Mouse (Mus musculus) inflammation-experienced regulatory T-cells, adult 16 weeks (primary cell): ENCODE results near the gene Csn2. TPM values are rescaled to one million over a fixed set of nuclear protein-coding genes. Genes with fewer than 3 reads are reported as not detected.

Experiments
- polyA plus RNA-seq: library from polyadenylated mRNA; unstranded; fragments of 100-300 nt; shearing (Covaris generic); gene quantifications from one replicate; pipeline ENCODE4 v1.2.1, GENCODE M21; 2017

Gene Csn2
- polyA plus RNA-seq = not detected

DNA sequence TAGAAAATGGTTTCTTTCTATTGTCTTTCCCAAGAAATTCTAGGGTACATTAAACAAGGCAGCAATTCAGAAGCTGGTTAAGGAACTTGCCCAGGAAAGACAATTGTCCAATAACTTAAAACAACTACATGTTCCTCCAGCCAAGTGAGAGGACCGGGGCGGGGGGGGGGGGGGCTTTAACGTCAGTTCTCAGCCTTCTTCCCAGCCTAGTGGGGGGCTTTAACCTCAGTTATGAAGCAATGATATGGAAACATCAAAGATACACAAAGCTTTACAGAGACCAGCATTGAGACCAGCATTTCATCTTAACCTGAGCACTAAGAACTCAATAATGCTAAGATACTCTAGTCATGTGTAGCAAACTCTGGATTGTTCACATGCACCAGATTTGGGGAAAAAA lies at the start of gene Csn2:
TSS of gene Csn2 (minus strand) at position 101 of the 400 bp plus-strand sequence.

DNA sequence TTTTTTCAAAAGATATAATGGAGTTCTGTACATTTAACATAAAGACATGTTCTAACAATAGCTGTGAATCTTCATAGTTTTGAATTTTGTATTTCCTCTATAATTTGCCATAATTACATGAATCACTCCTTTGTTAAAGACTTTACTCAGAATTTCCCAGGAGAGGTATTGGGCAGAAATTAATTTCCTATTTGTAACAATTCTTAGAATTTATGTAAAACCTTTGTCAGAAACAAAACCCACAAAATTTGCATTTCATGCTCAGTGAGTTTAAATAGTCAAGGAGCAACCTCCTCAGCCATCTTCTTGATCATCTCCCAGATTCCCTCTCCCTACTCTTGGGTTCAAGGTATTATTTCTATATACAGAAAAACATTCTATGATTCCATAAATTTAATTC lies 33.5 kb downstream of the Csn2 start, which contains the start of gene Csn1s1:
TSS of gene Csn1s1 (plus strand) at position 301 of the 400 bp plus-strand sequence.

Other genes starting within 250 kb of the Csn2 start
- gene Ugt2a2, start 217.4 kb downstream of the Csn2 start, polyA plus RNA-seq = not detected
- gene Gm43638, start 212.8 kb downstream of the Csn2 start, polyA plus RNA-seq = not detected
- not detected for gene Ugt2a1, start 208.8 kb downstream of the Csn2 start, polyA plus RNA-seq
- gene Sult1b1, start 161.4 kb downstream of the Csn2 start, polyA plus RNA-seq = not detected
- not detected for gene Sult1d1, start 130.6 kb downstream of the Csn2 start, polyA plus RNA-seq
- not detected for gene Sult1e1, start 108.0 kb downstream of the Csn2 start, polyA plus RNA-seq
- gene Csn1s1, start 33.4 kb downstream of the Csn2 start, polyA plus RNA-seq = not detected
- gene Csn1s2a, start 74.9 kb upstream of the Csn2 start, polyA plus RNA-seq = not detected
- gene Csn1s2b, start 108.5 kb upstream of the Csn2 start, polyA plus RNA-seq = not detected
- not detected for gene Prr27, start 126.1 kb upstream of the Csn2 start, polyA plus RNA-seq
- gene Odam, start 185.4 kb upstream of the Csn2 start, polyA plus RNA-seq = not detected
- gene Csn3, start 225.9 kb upstream of the Csn2 start, polyA plus RNA-seq = not detected